Mouse (Mus musculus): ENCODE data around the gene Nms. TPM values are rescaled to one million over a fixed set of nuclear protein-coding genes. Genes with fewer than 3 reads are reported as not detected.

Gene Nms
- total and polyA plus RNA-seq, 3 experiments: not detected

DNA sequence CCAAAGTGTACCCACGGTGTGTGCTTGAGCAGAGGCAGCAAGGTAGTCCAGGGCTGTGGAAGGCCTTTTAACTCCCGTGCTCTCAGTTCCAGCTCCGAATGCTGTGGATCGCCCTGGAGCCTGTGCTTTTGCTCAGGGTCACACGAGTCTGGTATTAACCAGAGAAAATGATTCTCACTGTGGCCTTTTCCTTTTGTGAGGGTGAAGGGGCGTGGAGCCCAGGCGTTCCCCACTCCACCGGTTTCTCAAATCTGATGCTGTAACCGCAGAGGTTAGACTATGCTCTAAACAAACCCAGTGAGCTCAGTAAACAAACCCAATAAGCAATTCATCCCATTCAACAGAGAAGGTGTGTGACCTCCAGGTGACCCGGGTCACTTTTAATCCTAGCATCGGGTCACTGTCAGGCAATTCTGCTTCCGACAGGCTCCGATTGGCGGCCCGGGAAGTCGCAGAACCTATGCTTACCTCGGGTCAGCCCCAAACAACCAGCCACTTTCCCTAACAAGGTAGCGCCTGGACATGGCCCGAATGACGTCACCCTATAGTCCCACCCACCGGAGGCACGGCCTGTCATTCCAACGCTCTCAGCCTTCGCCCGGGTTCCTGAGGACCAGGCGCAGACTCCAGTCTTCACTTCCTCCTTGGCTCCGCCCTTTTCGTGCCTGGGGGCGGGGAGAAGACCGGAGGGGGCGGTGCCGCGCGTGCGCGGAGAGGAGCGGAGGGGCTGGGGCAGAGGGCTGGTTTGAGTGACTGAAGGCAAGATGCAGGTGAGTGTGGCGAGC is 48.3 kb downstream of the Nms start:
- Histone ChIP-seq H3K36me3 (replicated peaks in 1 of 2; ENCODE audit: control insufficient read depth in 1 of 2, insufficient read depth in 1 of 2, low read length in 1 of 2) (peaks cover 1 to 23% of the 10 kb centered on the region in 2 experiments), H3K27me3 (replicated peaks) (no peaks in the 10 kb centered on the region), H3K79me2 (replicated peaks; ENCODE audit: control insufficient read depth, extremely low read depth, insufficient read depth, poor library complexity, severe bottlenecking) (peaks cover 7% of the 10 kb centered on the region), H3K9ac (ENCODE audit: insufficient read depth, low read depth) (peak overlapping the region; percentile 84), H3K27ac (ENCODE audit: insufficient read depth, low read depth) (no peak overlapping the region), H3K4me2 (ENCODE audit: insufficient read depth, low read depth, poor library complexity, severe bottlenecking) (peak overlapping the region; percentile 77), H3K9me3 (replicated peaks; ENCODE audit: low read length) (peaks cover 3% of the 10 kb centered on the region), H3K4me3 (replicated peaks in 1 of 3; ENCODE audit: low read depth in 2 of 3, low read length in 2 of 3, poor library complexity in 1 of 3) (peak overlapping the region; percentile 71 to 83 (median 74)), H3K4me1 (ENCODE audit: control insufficient read depth in 1 of 2, insufficient read depth in 2 of 2) (peaks cover 2 to 27% of the 10 kb centered on the region in 2 experiments; a peak in 3 of 4 replicates)
- in situ Hi-C loops (cut with MboI; ENCODE audit: low pct_ligation_motif_present, low pct_unique_long_range_greater_than_20kb, low sequenced_read_pairs) (no loop called here), dilution Hi-C loops (cut with MboI; ENCODE audit: extremely low pct_ligation_motif_present, extremely low pct_unique_long_range_greater_than_20kb, low sequenced_read_pairs) (no loop called here)
- TF ChIP-seq RAD21 (IDR thresholded peaks at IDR 0.05; ENCODE audit: low read depth, low read length): no peak
- TF ChIP-seq JUND (conservative IDR thresholded peaks at IDR 0.05; ENCODE audit: low read depth, low read length): peak; percentile 74
- no peak for TF ChIP-seq MAFK (IDR thresholded peaks at IDR 0.05; ENCODE audit: insufficient replicate concordance, low read length)
- TF ChIP-seq MXI1 (IDR thresholded peaks at IDR 0.05; ENCODE audit: low read depth, low read length): peak; percentile 59; the same call in 1 of the 2 replicates
- TF ChIP-seq ETS1 (conservative IDR thresholded peaks at IDR 0.05; ENCODE audit: low read depth, low read length): no peak
- TF ChIP-seq IRF4 (IDR thresholded peaks at IDR 0.05; ENCODE audit: low read depth, low read length): peak; percentile 40; the same call in 1 of the 2 replicates
- no peak for TF ChIP-seq ZKSCAN1 (IDR thresholded peaks at IDR 0.05; ENCODE audit: borderline replicate concordance, low read depth, low read length)
- peak; percentile 68 for TF ChIP-seq HCFC1 (IDR thresholded peaks at IDR 0.05; ENCODE audit: low read depth, low read length)
- peak; percentile 68; the same call in 1 of the 2 replicates for TF ChIP-seq POLR2AphosphoS2 (IDR thresholded peaks at IDR 0.05; ENCODE audit: low read depth, low read length)
- TF ChIP-seq TCF12 (IDR thresholded peaks at IDR 0.05; ENCODE audit: low read depth, low read length): peak; percentile 49
- TF ChIP-seq TBP (conservative IDR thresholded peaks at IDR 0.05; ENCODE audit: low read depth, low read length): no peak
- peak; percentile 70 for TF ChIP-seq POLR2A (IDR thresholded peaks at IDR 0.05; ENCODE audit: low read depth, low read length)
- peak; percentile 67; the same call in 1 of the 2 replicates for TF ChIP-seq ZMIZ1 (IDR thresholded peaks at IDR 0.05; ENCODE audit: low read depth, low read length)
- TF ChIP-seq BHLHE40 (IDR thresholded peaks at IDR 0.05; ENCODE audit: low read depth, low read length): no peak; the same call in 1 of the 2 replicates
- TF ChIP-seq EP300 (IDR thresholded peaks at IDR 0.05; ENCODE audit: low read length): 0 out of 2 replicates have a peak, but pooled peaks have one; percentile 22
- peak; percentile 36; the same call in 1 of the 2 replicates for TF ChIP-seq MAX (IDR thresholded peaks at IDR 0.05; ENCODE audit: low read length)
- no peak for TF ChIP-seq CTCF (conservative IDR thresholded peaks at IDR 0.05 in 1 of 2, IDR thresholded peaks at IDR 0.05 in 1 of 2; ENCODE audit: low read depth in 2 of 2, low read length in 2 of 2)
- no peak for TF ChIP-seq ZNF384 (IDR thresholded peaks at IDR 0.05; ENCODE audit: low read depth, low read length)
- TF ChIP-seq SIN3A (IDR thresholded peaks at IDR 0.05; ENCODE audit: low read length): no peak; the same call in 1 of the 2 replicates
- TF ChIP-seq MEF2A (IDR thresholded peaks at IDR 0.05; ENCODE audit: borderline replicate concordance, low read depth, low read length): peak; percentile 36; the same call in 1 of the 2 replicates
- peak; percentile 73 for TF ChIP-seq JUN (IDR thresholded peaks at IDR 0.05; ENCODE audit: insufficient read depth, low read depth, low read length)
- TF ChIP-seq NRF1 (IDR thresholded peaks at IDR 0.05; ENCODE audit: low read depth, low read length): peak; percentile 91
- TF ChIP-seq NELFE (IDR thresholded peaks at IDR 0.05; ENCODE audit: low read depth, low read length): peak; percentile 54; the same call in 1 of the 2 replicates
- peak; percentile 86 for TF ChIP-seq ELF1 (IDR thresholded peaks at IDR 0.05; ENCODE audit: low read depth, low read length)
- TF ChIP-seq MYC (IDR thresholded peaks at IDR 0.05; ENCODE audit: low read depth, low read length): no peak
- DNase-seq (ENCODE audit: extremely low read depth): peak; percentile 98

Data from CH12.LX (cell line).